Mouse (Mus musculus) kidney, postnatal 0 days (tissue): ENCODE measurements around the gene Atxn7l1. TPM values are rescaled to one million over a fixed set of nuclear protein-coding genes. Genes with fewer than 3 reads are reported as not detected.
A peak's percentile ranks its signal among the peaks of the same experiment; 100 is the strongest.

ENCODE experiments used
- ATAC-seq: fragments of 200-750 bp; cut with Nextera tagmentation; replicated peaks from 2 replicates; pipeline ENCODE4 v1.8.0; 2017; ENCODE audit warnings: low read depth, moderate number of reproducible peaks, moderate TSS enrichment, moderate library complexity; ENCODE audit not compliant: low FRiP score
- DNase-seq: peaks from one replicate; pipeline ENCODE4 v3.0.0-alpha.2; 2016; ENCODE audit warnings: low spot score
- H3K27ac ChIP-seq: fragments of 300-500 bp; sonication (generic); 2 replicates; pipeline ENCODE4 v1.5.1; 2014; ENCODE audit warnings: mild to moderate bottlenecking
- H3K27me3 ChIP-seq: fragments of 300-500 bp; sonication (generic); 2 replicates; pipeline ENCODE4 v1.6.1; 2014; ENCODE audit warnings: low read length, mixed read lengths; ENCODE audit not compliant: insufficient read depth
- H3K36me3 ChIP-seq: fragments of 300-500 bp; sonication (generic); 2 replicates; pipeline ENCODE4 v1.6.1; 2014; ENCODE audit warnings: low read length, mixed read lengths; ENCODE audit not compliant: insufficient read depth
- H3K4me1 ChIP-seq: fragments of 300-500 bp; sonication (generic); replicated peaks from 2 replicates; pipeline ENCODE4 v1.6.1; 2014; ENCODE audit warnings: antibody characterized with exemption, low read length, mixed read lengths; ENCODE audit not compliant: insufficient read depth
- H3K4me2 ChIP-seq: fragments of 300-500 bp; sonication (generic); 2 replicates; pipeline ENCODE4 v1.6.1; 2014; ENCODE audit warnings: mild to moderate bottlenecking, low read length, moderate library complexity, mixed read lengths
- H3K4me3 ChIP-seq: fragments of 300-500 bp; sonication (generic); replicated peaks from 2 replicates; pipeline ENCODE4 v1.5.1; 2014; ENCODE audit warnings: low read depth, low read length
- H3K9ac ChIP-seq: fragments of 300-500 bp; sonication (generic); 2 replicates; pipeline ENCODE4 v1.6.1; 2014; ENCODE audit warnings: low read depth, low read length
- H3K9me3 ChIP-seq: fragments of 300-500 bp; sonication (generic); replicated peaks from 2 replicates; pipeline ENCODE4 v1.6.1; 2016; ENCODE audit warnings: low read length, inconsistent platforms, mixed read lengths
- CTCF ChIP-seq: IDR thresholded peaks from 2 replicates; pipeline ENCODE4 v1.5.1; 2016; ENCODE audit warnings: antibody characterized with exemption, low read depth, mild to moderate bottlenecking, moderate library complexity
- WGBS: fragments of 180-500 bp; shearing (Covaris S2); extraction: QIAGEN DNeasy Blood & Tissue Kit; methylation state at CpG from one replicate; pipeline ENCODE4 v1.1.7; 2014; 5-methylcytosine and 5-hydroxymethylcytosine counted together
- polyA plus RNA-seq: library from polyadenylated mRNA; unstranded; fragments of >200 nt; fragmentation: Nextera tagmentation; extraction: Ambion mirVana; gene quantifications from 2 replicates; pipeline ENCODE4 v1.2.1, GENCODE M21; 2015

Gene Atxn7l1
- polyA plus RNA-seq, 1 experiment from 2014 or later, result 9.3 TPM

DNA sequence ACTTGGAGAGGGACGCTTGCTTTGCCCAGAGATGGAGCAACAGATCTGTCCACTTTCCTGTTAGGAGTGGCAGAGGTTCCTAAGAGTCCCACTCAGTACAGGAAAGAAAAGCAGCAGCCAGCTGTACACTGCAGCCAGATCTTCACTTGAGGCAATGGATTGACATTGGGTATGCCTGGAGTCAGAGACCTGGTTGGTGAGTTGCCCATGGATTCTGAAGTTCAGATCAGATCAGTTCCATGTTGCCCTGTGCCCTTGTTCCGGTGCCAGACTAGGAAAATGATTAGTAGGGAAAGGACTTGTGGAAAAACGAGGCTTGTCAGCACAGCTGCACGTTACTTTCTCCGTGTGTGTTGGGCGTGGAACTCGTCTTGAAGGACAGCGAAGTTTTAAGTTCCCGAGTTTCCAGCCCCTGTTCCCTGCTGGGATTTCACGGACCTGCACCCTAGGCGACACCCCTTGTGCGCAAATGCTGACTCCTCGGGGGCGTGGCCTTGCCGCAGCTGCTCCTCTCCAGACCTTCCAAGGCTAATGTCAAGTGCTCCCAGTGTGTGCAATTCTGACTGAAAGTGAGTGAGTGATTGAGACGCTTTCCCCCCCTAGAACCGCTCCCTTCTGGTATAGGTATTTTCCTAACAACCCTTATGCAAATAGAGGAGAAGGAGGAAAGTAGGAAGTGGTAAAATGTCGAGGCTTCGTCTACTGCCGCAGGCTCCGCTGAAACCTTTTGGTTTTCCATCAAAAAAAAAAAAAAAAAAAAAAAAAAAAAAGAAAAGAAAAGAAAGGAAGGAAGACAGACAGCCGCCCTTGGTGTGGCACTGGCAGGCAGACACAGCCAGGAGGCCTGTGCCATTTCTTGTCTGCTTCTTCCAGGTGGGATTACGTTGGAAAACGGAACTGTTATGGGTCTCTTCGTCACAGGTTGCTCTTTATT, 28.4 kb downstream of the Atxn7l1 start:
- DNase-seq, result peak; percentile 77
- TF ChIP-seq CTCF, result no peak

DNA sequence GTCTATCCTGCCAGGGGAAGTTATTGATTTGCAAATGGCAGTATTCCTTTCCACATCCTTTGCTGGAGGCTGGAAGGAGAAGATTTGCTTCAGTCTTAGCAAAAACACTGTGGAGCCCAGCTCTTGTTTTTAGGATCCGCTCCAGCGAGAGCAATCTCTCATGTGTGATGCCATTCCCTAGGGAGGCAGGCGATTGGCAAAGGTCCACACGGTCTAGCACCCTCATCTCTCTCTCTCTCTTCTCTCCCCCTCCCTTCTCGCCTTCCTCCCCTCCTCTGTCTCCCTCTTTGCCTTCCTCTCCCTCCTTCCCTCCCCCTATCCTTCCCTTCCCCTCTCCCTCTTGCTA, 29.0 kb downstream of the Atxn7l1 start:
- no peak overlapping the region for H3K4me3 ChIP-seq
- H3K4me1 ChIP-seq, result peaks cover 15% of the 10 kb centered on the region; the same call in 1 of the 2 replicates
- no peaks in the 10 kb centered on the region for H3K36me3 ChIP-seq
- H3K27me3 ChIP-seq, result no peaks in the 10 kb centered on the region
- peak overlapping the region; percentile 64 for H3K4me2 ChIP-seq
- ATAC-seq, result 0 out of 2 replicates have a peak, but pooled peaks have one; percentile 21
- DNase-seq, result no peak
- 35% methylated on average over 5 of the region's 5 CpGs for WGBS
- TF ChIP-seq CTCF, result no peak
- no peak overlapping the region for H3K9ac ChIP-seq
- H3K9me3 ChIP-seq, result no peaks in the 10 kb centered on the region
- no peak overlapping the region for H3K27ac ChIP-seq

More for the DNA sequence above, 28.4 kb downstream of the Atxn7l1 start:
- Histone ChIP-seq H3K27me3 (no peaks in the 10 kb centered on the region), H3K9ac (0 out of 2 replicates have a peak overlapping the region, but pooled peaks have one; percentile 23), H3K27ac (peak overlapping the region; percentile 50; the same call in 1 of the 2 replicates), H3K4me3 (peak overlapping the region; percentile 17), H3K36me3 (no peaks in the 10 kb centered on the region), H3K4me1 (peaks cover 15% of the 10 kb centered on the region; the same call in 1 of the 2 replicates), H3K4me2 (peak overlapping the region; percentile 64), H3K9me3 (no peaks in the 10 kb centered on the region)
- peak; percentile 59 for ATAC-seq
- WGBS, result 8% methylated on average over 25 of the region's 25 CpGs

DNA sequence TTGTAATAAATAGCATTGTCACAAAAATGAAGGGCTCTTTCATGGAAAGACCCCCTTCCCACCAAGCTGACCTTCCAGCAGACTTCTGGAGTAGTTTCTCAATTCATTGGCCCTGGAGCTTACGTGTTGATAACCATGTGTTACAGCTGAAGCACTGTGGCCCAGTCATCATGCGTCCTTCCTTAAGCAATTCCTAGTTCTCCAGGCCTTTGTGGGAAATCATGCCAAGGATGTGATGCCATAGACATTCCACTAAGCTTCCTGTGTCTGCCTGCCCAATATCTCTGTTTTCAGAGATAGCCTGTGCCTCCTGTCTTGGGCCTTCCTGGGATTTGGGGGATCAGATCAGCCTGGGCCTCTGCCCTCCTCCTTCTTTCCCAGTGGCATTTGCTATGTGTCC, 32.9 kb downstream of the Atxn7l1 start:
- TF ChIP-seq CTCF, result no peak
- Histone ChIP-seq H3K4me1 (peaks cover 12% of the 10 kb centered on the region; the same call in 1 of the 2 replicates), H3K9ac (no peak overlapping the region), H3K4me3 (no peak overlapping the region), H3K9me3 (no peaks in the 10 kb centered on the region), H3K27ac (no peak overlapping the region), H3K27me3 (no peaks in the 10 kb centered on the region), H3K4me2 (no peak overlapping the region), H3K36me3 (no peaks in the 10 kb centered on the region)
- DNase-seq (no peak), ATAC-seq (no peak)
- 87% methylated on average over 2 of the region's 2 CpGs for WGBS

DNA sequence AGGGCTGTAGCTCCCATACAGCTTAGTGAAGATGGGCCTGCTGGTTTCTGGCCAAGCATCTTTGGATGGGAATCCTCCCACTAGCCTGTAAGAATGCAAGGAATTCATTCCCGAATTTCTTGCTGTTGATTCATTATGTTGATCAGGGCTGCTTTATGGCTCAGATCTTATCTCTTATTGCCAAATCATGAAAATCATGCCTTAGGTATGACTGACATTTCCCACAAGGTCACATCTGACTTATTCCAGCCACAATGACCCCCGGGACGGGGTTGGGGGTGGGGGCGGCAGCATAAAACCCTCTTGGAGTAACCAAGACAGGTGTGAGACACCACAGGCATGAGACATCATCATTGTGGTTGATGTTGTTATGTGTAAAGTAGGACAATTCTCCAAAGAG, 34.4 kb downstream of the Atxn7l1 start:
- no peak for ATAC-seq
- no peak for DNase-seq
- Histone ChIP-seq H3K4me3 (no peak overlapping the region), H3K9ac (no peak overlapping the region), H3K4me1 (0 out of 2 replicates have a peak, but pooled peaks cover 2% of the 10 kb centered on the region), H3K36me3 (no peaks in the 10 kb centered on the region), H3K27ac (no peak overlapping the region), H3K4me2 (no peak overlapping the region), H3K27me3 (no peaks in the 10 kb centered on the region), H3K9me3 (no peaks in the 10 kb centered on the region)
- WGBS, result 72% methylated on average over 4 of the region's 4 CpGs
- no peak for TF ChIP-seq CTCF

DNA sequence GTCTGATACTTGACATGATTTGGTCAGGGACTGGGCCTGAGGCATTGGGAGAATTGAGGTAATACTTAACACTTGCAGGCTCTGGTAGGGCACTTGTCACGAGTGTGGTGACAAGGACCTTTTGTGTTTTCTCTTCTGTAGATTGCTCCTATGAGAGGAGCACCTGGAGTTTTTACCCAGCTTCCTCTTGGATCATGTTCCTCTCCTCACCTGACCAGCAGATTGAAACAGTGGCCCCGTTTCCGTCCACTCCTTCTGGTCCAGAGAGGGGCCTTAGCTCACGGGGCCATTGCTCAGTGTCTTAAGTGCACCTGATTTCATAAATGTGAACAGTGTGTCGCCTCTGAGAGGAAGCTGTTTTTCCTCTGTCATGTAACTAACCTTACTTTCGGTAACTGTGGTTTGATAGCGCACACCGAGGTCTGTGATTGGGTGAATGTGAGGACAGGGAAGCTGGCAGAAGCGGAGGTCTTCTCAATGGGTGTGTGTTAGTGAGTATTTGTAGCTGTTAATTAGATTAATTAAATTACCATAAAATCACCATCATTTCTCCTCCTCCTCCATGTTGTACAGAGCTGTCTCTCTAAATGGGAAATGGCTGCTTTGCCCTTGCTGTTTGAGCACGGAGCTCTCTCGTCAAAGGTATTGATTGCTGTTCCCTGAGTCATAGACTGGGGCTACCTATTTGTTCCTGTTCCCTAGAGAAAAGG, 35.1 kb downstream of the Atxn7l1 start:
- H3K36me3 ChIP-seq, result no peaks in the 10 kb centered on the region
- H3K4me2 ChIP-seq, result no peak overlapping the region
- TF ChIP-seq CTCF, result no peak
- no peak for ATAC-seq
- no peak overlapping the region for H3K9ac ChIP-seq
- whole genome bisulfite sequencing, result 79% methylated on average over 11 of the region's 11 CpGs
- H3K27me3 ChIP-seq, result no peaks in the 10 kb centered on the region
- no peak overlapping the region for H3K27ac ChIP-seq
- DNase-seq, result no peak
- H3K4me3 ChIP-seq, result no peak overlapping the region
- no peaks in the 10 kb centered on the region for H3K9me3 ChIP-seq
- H3K4me1 ChIP-seq, result 0 out of 2 replicates have a peak, but pooled peaks cover 2% of the 10 kb centered on the region

DNA sequence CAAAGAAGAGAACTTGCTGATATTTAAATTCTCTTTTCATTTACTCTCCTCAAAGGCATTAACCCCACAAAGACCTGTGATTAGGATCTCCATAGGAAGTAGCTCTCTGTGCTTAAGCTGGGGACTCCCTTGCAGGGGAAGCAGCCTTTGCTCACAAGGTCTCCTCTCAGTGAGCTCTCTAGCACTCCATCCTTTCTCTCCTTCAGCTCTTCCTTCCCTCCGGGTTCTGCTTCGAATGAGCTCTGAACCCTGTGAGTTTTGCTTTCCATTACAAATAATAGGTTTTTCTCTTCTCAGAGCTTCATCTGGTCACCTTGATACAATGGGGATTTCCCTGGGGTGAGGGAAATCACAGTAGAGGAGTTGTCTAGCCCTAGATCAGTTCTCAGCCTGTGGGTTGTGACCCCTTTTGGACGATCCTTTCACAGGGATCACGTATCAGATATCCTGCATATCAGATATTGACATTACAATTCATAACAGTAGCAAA, 35.7 kb downstream of the Atxn7l1 start:
- DNase-seq (no peak), ATAC-seq (no peak)
- Histone ChIP-seq H3K9me3 (no peaks in the 10 kb centered on the region), H3K27me3 (no peaks in the 10 kb centered on the region), H3K36me3 (no peaks in the 10 kb centered on the region), H3K27ac (no peak overlapping the region), H3K9ac (no peak overlapping the region), H3K4me3 (no peak overlapping the region), H3K4me2 (no peak overlapping the region), H3K4me1 (0 out of 2 replicates have a peak, but pooled peaks cover 2% of the 10 kb centered on the region)
- 62% methylated on average over 4 of the region's 4 CpGs for WGBS
- no peak for TF ChIP-seq CTCF
